Mouse (Mus musculus) gastrocnemius, postnatal 14 days (tissue): ENCODE results near the gene Btbd35f17. TPM values are rescaled to one million over a fixed set of nuclear protein-coding genes. Genes with fewer than 3 reads are reported as not detected.
"Not testable (repeated sequence)": the region's sequence is repeated elsewhere in the genome, so short reads cannot be mapped to it uniquely, and the experiment has no call there.

Source experiments
- DNase-seq: peaks from one replicate; pipeline ENCODE4 v3.0.0; 2021; ENCODE audit warnings: mixed read lengths
- intact Hi-C: fragments of 180-260 bp; cut with DNase I; formaldehyde crosslinking; loops from one replicate; pipeline ENCODE4 v1.15.1; 2025; ENCODE audit warnings: low total_unique reads
- long read RNA-seq, 2 experiments: library from polyadenylated mRNA; stranded (forward); transcript quantifications; one replicate each; pipeline ENCODE4 v2.0.0; 2021
- total RNA-seq, 2 experiments: library from RNA; stranded (reverse); gene quantifications; 2 replicates each; pipeline ENCODE4 v1.2.3; 2021

The Btbd35f17 gene
- not detected for total RNA-seq
- long read RNA-seq, experiment 1 = 0 reads
- long read RNA-seq, experiment 2 = 0 reads

DNA sequence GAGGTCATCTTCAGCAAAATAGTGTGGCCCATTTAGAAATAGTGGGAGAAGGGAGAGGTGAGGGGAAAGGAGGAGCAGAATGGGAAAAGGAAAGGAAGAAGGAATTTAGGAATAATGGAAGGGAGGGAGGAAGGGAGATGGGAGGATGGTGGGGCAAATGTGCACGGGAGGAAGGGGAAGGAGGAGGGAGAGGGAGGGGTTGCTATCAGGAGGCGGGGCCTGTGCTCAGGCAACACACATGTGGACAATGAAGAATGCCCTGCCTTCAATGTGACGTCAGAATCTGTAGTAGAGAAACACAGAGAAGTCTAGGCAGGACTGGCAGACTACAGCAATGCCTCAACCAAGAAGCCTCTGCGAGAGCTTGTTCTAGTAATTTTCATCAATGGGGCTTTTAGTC, at the start of gene Btbd35f17:
Btbd35f17 (plus strand) TSS at position 301 of the 400 bp plus-strand sequence.
- intact Hi-C loops, DNase-seq: not testable (repeated sequence)

Other genes with a start within 250 kb of the Btbd35f17 start
- not detected for gene Btbd35f28, start 174.1 kb upstream of the Btbd35f17 start, total RNA-seq
- not detected for gene Btbd35f20, start 79.4 kb upstream of the Btbd35f17 start, total RNA-seq